Mouse (Mus musculus) gastrocnemius, adult 2 months (tissue): ENCODE measurements at regions not wholly inside any gene's neighbourhood (a gene's known extent, or its start where the extent isn't known, plus 50 kb on each side); places are given as distances from the start of the nearest gene placed in this dataset.
A peak's percentile ranks its signal among the peaks of the same experiment; 100 is the strongest.
"Not testable (repeated sequence)": the region's sequence is repeated elsewhere in the genome, so short reads cannot be mapped to it uniquely, and the experiment has no call there.

Experiments
- DNase-seq: peaks from one replicate; pipeline ENCODE4 v3.0.0; 2022
- H3K27ac ChIP-seq: fragments of 200-600 bp; 2 replicates; pipeline ENCODE4 v1.8.1; 2022; ENCODE audit warnings: mild to moderate bottlenecking
- H3K4me3 ChIP-seq: fragments of 200-600 bp; 2 replicates; pipeline ENCODE4 v1.8.1; 2022; ENCODE audit warnings: mild to moderate bottlenecking, moderate library complexity
- CTCF ChIP-seq: fragments of 200-600 bp; IDR thresholded peaks from 2 replicates; pipeline ENCODE4 v1.8.1; 2022; ENCODE audit warnings: antibody characterized with exemption, mild to moderate bottlenecking, moderate library complexity
- intact Hi-C: fragments of 180-260 bp; cut with DNase I; formaldehyde crosslinking; loops from one replicate; pipeline ENCODE4 v1.15.1; 2025

DNA sequence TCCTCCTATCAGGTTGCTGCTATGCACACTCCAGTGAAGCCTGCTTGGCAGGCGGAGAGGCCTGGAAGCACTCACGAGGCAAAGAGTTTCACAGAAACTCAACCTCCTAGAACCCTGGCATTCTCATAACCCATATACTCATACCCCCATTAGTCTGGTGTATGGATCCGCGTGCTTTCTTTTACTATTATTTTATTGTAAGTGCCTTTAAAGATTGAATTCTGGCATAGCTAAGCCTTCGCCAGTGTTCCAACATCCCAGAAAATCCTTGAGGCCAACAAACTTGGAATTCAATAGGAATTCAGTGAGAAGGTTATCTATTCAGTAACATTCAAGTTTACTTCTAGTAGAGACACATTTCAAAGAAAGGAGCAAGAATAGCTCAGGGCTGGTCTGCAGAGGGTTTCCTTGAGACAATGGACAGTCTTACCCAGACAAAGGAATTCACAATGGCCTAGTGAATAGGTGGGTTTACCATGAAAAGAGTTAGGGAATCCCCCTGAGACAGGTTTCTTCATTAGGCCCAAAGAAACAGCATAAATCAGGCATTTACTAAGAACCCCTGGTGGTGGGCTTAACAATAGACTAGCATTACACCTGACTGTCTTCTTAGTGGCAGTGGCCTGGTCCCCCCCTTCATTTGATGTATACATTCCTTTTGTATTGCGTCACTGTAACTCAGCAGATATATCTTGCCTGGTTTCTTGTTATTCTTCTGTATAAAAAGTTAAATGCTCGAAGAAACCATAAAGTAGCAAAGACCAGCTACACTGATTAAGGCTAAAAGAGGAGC lies 80.8 kb upstream of the Gm15446 start:
- H3K4me3 ChIP-seq, DNase-seq, H3K27ac ChIP-seq, intact Hi-C loops: not testable (repeated sequence)

DNA sequence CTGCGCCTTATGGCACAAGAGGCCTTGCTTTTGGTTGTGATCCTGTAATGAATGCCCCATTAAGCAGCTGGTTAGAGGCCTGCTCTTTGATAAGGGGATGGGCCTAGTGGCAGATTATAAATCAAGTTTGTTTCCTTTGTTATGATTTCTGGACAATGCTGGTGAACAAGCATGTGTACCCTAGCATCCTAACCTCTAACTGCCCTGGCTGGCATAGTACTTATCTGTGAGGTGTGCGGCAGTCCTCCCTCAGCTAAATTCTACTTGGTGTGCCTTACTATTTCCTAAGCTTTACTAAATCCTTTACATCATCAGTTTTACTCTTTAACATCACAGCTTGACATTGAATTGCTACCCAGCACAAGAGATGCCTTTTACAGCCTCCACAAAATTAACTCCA lies 79.0 kb upstream of the Gm15446 start:
- H3K4me3 ChIP-seq: peak overlapping the region; percentile 62; the same call in 1 of the 2 replicates
- H3K27ac ChIP-seq, intact Hi-C loops, DNase-seq: not testable (repeated sequence)

DNA sequence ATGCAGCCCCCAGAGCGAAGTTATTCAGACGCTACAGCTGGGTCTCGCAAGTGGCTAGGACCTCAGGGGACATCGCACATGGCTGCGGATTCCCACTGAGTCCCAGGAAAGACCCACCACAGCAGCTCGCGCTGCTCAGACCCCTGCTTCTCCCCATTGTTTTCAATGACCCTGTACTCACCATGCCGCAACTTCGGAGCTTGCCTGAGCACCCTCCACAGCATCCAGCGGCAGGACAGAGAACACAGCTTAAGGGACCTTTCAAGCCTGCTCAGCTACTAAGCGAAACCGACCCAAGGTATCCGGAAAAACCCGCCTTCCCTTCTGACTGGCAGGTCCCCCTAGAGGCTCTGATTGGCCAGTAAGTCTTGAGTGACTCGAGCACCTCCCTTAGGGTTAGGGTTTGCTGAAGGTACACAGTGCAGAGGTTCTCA lies 78.4 kb upstream of the Gm15446 start:
- DNase-seq: peak; percentile 20
- TF ChIP-seq CTCF: no peak
- intact Hi-C loops: no loop called here
- H3K27ac ChIP-seq: no peak overlapping the region
- peak overlapping the region; percentile 62 for H3K4me3 ChIP-seq

DNA sequence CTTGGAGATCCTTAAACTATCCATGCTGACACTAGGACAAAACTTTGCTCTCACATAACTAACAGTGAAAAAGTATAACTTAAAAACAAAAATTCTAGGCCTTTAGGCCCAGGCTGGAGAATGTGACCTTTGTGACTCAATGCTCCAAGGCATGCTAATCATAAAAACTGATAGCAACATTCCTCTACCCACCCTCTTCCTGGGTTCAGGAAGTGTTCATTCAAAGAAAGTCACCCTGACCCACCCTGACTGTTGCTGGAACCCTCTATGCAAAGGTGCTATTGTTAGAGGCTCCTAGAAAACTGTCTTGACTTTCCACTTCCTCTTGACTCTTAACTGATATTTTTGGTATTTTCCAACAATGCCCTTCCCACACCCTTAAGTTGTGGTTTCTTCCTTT lies 72.0 kb upstream of the Gm15446 start:
- H3K27ac ChIP-seq, intact Hi-C loops, DNase-seq, H3K4me3 ChIP-seq: not testable (repeated sequence)

DNA sequence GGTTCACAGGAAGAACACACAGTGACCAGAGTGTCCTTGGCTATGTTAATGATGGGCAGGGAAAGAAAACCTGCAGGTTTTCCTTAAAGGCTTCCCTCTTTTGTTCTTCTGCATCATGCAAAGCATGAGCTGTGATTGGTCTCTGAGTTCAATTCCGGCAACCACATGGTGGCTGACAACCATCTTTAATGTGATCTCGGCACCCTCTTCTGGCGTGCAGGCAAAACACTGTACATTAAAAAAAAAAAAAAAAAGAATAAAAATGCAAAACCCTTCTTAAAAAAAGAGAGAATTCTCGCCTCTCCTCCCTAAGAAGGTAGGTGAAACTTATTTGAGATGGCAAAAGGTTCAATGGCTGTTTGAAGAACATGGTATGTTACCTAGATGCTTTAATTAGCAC lies 62.8 kb upstream of the Gm15446 start:
- no peak for TF ChIP-seq CTCF
- no peak for DNase-seq

DNA sequence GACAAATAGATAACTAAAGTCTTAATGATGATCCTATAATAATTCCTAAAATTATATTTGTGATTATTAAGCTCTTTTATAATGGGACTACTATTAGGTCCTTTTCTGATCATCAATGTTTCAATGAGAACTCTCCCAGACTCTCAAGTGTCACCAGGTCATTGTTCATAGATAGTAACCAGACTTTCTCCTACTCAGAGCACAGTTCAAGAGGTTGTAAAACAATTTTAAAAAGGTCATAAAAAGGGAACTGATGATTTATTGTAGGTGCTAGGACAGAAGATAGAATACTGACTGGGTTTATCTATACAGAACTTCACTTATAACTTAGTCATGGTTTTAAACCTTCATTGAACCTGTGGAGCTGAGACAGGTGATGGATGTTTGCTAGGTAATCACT lies 58.7 kb upstream of the Gm15446 start:
- H3K4me3 ChIP-seq, H3K27ac ChIP-seq, intact Hi-C loops, DNase-seq: not testable (repeated sequence)

More for the DNA sequence above, 62.8 kb upstream of the Gm15446 start:
- intact Hi-C loops: no loop called here
- no peak overlapping the region for H3K4me3 ChIP-seq
- no peak overlapping the region for H3K27ac ChIP-seq

DNA sequence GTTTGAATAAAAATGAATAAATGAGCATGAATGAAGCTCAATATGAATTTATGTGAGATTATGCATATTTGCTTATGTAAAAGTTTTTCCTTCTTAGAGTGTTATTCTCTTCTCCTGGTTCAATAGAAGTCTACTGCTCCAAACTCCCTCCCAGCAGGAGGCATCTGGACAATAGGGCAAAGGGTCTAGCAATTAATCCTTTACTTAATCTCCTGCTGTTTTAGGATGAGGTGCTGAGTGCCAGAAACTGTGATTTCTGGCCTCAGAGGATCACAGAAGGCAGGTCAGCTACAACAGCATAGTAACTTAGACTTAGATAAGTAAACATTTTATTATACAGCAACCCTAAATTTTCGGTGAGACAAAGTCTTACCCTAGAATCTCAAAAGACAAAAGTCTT lies 57.6 kb upstream of the Gm15446 start:
- no peak overlapping the region; the same call in 1 of the 2 replicates for H3K27ac ChIP-seq
- peak overlapping the region; percentile 87 for H3K4me3 ChIP-seq
- no peak for DNase-seq
- intact Hi-C loops: loop anchor here (5.0 kb wide), 1 partner anchor 57 kb away; the partner anchor contains the start of gene Gm15446
- TF ChIP-seq CTCF: no peak

DNA sequence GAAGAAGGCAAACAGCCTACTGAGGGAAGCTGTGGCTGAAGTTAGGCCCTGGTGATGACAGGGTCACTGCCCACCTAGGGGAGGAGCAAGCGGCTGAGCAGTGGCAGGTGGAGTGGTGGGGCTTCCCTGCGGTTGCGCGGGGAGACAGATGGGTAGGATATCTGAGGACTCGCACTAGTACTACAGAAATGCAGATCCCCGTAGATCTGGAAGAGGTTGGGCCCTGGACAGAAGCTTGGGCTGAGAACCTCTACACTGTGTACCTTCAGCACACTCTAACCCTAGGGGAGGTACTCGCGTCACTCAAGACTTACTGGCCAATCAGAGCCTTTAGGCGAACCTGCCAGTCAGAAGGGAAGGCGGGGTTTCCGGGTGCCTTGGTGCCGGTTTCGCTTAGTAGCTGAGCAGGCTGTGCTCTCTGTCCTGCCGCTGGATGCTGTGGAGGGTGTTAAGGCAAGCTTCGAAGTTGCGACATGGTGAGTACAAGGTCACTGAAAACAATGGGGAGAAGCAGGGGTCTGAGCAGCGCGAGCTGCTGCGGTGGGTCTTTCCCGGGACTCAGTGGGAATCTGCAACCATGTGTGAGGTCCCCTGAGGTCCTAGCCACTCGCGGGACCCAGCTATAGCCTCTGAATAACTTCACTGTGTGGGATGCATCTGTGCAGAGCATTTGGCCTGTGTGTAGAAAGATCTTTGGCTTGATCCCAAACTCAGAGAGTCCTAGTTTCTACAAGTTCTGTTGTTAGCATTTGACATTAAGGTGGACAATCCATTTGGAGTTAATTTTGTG lies 56.7 kb upstream of the Gm15446 start:
- H3K27ac ChIP-seq: peak overlapping the region; percentile 88
- intact Hi-C loops: loop anchor here (5.0 kb wide), 1 partner anchor 56 kb away; the partner anchor contains the start of gene Gm15446

DNA sequence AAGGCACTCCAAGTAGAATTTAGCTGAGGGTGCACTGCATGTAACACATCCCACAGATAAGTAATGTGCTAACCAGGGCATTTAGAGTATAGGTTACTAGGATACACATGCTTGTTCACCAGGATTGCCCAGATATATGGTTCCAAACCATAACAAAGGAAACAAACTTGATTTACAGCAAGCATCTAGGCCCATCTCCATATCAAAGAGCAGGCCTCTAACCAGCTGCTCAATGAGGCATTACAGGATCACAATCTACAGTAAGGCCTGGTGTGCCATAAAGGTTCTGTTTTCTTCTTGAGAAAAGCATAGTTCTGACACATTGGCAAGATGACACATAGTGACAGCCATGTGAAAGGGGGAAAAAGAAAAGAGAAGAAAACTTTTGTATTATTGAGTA lies 56.0 kb upstream of the Gm15446 start:
- not testable (repeated sequence) for DNase-seq, H3K27ac ChIP-seq
- peak overlapping the region; percentile 87 for H3K4me3 ChIP-seq
- intact Hi-C loops: loop anchor here (5.0 kb wide), 1 partner anchor 55 kb away; the partner anchor contains the start of gene Gm15446

More for the DNA sequence above, 56.7 kb upstream of the Gm15446 start:
- DNase-seq: peak; percentile 88
- no peak for TF ChIP-seq CTCF
- peak overlapping the region; percentile 87 for H3K4me3 ChIP-seq
